Mouse (Mus musculus) forebrain, postnatal 0 days (tissue): ENCODE results near the gene Lefty2. TPM values are rescaled to one million over a fixed set of nuclear protein-coding genes. Genes with fewer than 3 reads are reported as not detected.

Experiments
- ATAC-seq: fragments of 200-750 bp; cut with Nextera tagmentation; 2 replicates; pipeline ENCODE4 v1.8.0; 2017; ENCODE audit warnings: mild to moderate bottlenecking, moderate library complexity
- DNase-seq: peaks from one replicate; pipeline ENCODE4 v3.0.0-alpha.2; 2015
- H3K27ac ChIP-seq: fragments of 300-500 bp; sonication (generic); 2 replicates; pipeline ENCODE4 v1.5.1; 2014; ENCODE audit warnings: low read depth, mild to moderate bottlenecking, antibody characterized with exemption, low read length, moderate library complexity, mixed read lengths
- H3K27me3 ChIP-seq: fragments of 300-500 bp; sonication (generic); 2 replicates; pipeline ENCODE4 v1.6.1; 2014; ENCODE audit warnings: mild to moderate bottlenecking, low read length, mixed read lengths; ENCODE audit not compliant: insufficient read depth
- H3K36me3 ChIP-seq: fragments of 300-500 bp; sonication (generic); 2 replicates; pipeline ENCODE4 v1.6.1; 2014; ENCODE audit warnings: mild to moderate bottlenecking, moderate library complexity; ENCODE audit not compliant: insufficient read depth
- H3K4me1 ChIP-seq: fragments of 300-500 bp; sonication (generic); 2 replicates; pipeline ENCODE4 v1.6.1; 2014; ENCODE audit warnings: antibody characterized with exemption; ENCODE audit not compliant: insufficient read depth
- H3K4me2 ChIP-seq: fragments of 300-500 bp; sonication (generic); 2 replicates; pipeline ENCODE4 v1.6.1; 2014; ENCODE audit warnings: low read depth, mild to moderate bottlenecking, moderate library complexity
- H3K4me3 ChIP-seq: fragments of 300-500 bp; sonication (generic); 2 replicates; pipeline ENCODE4 v1.5.1; 2014; ENCODE audit warnings: low read depth, low read length, mixed read lengths
- H3K9ac ChIP-seq: fragments of 300-500 bp; sonication (generic); 2 replicates; pipeline ENCODE4 v1.6.1; 2014; ENCODE audit warnings: mild to moderate bottlenecking
- H3K9me3 ChIP-seq: fragments of 300-500 bp; sonication (generic); 2 replicates; pipeline ENCODE4 v1.6.1; 2016; ENCODE audit warnings: low read length
- CTCF ChIP-seq: sonication (generic); IDR thresholded peaks from 2 replicates; pipeline ENCODE4 v1.5.1; 2016; ENCODE audit warnings: antibody characterized with exemption, control low read depth, low read depth
- WGBS: fragments of 180-500 bp; shearing (Covaris S2); extraction: QIAGEN DNeasy Blood & Tissue Kit; methylation state at CpG from one replicate; pipeline ENCODE4 v1.1.7; 2014; 5-methylcytosine and 5-hydroxymethylcytosine counted together
- polyA plus RNA-seq: library from polyadenylated mRNA; unstranded; fragments of >200 nt; fragmentation: Nextera tagmentation; extraction: Ambion mirVana; gene quantifications from 2 replicates; pipeline ENCODE4 v1.2.1, GENCODE M21; 2015
- total RNA-seq: library from RNA; depleted of rRNA; stranded (reverse); fragments of >200 nt; gene quantifications from 2 replicates; pipeline ENCODE4 v1.2.3, GENCODE M21; 2014

Gene Lefty2
- total and polyA plus RNA-seq, 2 experiments from 2014 or later = 17.3 to 21.1 TPM

GRCm38 (mm10) chr1:180860030-180860429 is 32.9 kb upstream of the Lefty2 start:
- WGBS = 91% methylated on average over 6 of the region's 6 CpGs
- no peaks in the 10 kb centered on the region for H3K27me3 ChIP-seq
- ATAC-seq (no peak), DNase-seq (no peak)
- no peak overlapping the region for H3K4me2 ChIP-seq
- no peak overlapping the region for H3K9ac ChIP-seq
- H3K9me3 ChIP-seq = no peaks in the 10 kb centered on the region
- no peak for TF ChIP-seq CTCF
- no peak overlapping the region for H3K4me3 ChIP-seq
- peaks cover 70% of the 10 kb centered on the region for H3K36me3 ChIP-seq
- no peaks in the 10 kb centered on the region for H3K4me1 ChIP-seq
- no peak overlapping the region for H3K27ac ChIP-seq

GRCm38 (mm10) chr1:180863606-180864005 is 29.3 kb upstream of the Lefty2 start:
- H3K4me1 ChIP-seq = no peaks in the 10 kb centered on the region
- DNase-seq (peak; percentile 66), ATAC-seq (peak; percentile 67; the same call in 1 of the 2 replicates)
- H3K4me2 ChIP-seq = no peak overlapping the region
- no peaks in the 10 kb centered on the region for H3K27me3 ChIP-seq
- H3K36me3 ChIP-seq = peaks cover 88% of the 10 kb centered on the region
- H3K9ac ChIP-seq = no peak overlapping the region
- no peak overlapping the region for H3K27ac ChIP-seq
- 14% methylated on average over 1 of the region's 1 CpGs for WGBS
- H3K9me3 ChIP-seq = no peaks in the 10 kb centered on the region
- TF ChIP-seq CTCF = peak; percentile 83
- H3K4me3 ChIP-seq = no peak overlapping the region

GRCm38 (mm10) chr1:180866001-180866400 is 26.9 kb upstream of the Lefty2 start:
- Histone ChIP-seq H3K36me3 (peaks cover 67% of the 10 kb centered on the region), H3K27me3 (no peaks in the 10 kb centered on the region), H3K4me1 (no peaks in the 10 kb centered on the region), H3K9ac (no peak overlapping the region), H3K27ac (no peak overlapping the region), H3K4me3 (no peak overlapping the region), H3K9me3 (no peaks in the 10 kb centered on the region), H3K4me2 (no peak overlapping the region)
- DNase-seq (no peak), ATAC-seq (no peak)
- TF ChIP-seq CTCF = no peak
- whole genome bisulfite sequencing = 83% methylated on average over 7 of the region's 7 CpGs

GRCm38 (mm10) chr1:180870122-180870650 is 22.7 kb upstream of the Lefty2 start:
- Histone ChIP-seq H3K9me3 (no peaks in the 10 kb centered on the region), H3K36me3 (peaks cover 35% of the 10 kb centered on the region), H3K27me3 (no peaks in the 10 kb centered on the region), H3K27ac (no peak overlapping the region), H3K9ac (no peak overlapping the region), H3K4me3 (no peak overlapping the region), H3K4me1 (no peaks in the 10 kb centered on the region), H3K4me2 (no peak overlapping the region)
- WGBS = 76% methylated on average over 13 of the region's 13 CpGs
- ATAC-seq = no peak
- no peak for DNase-seq
- TF ChIP-seq CTCF = no peak

- Histone ChIP-seq H3K9ac (no peak overlapping the region), H3K4me1 (no peaks in the 10 kb centered on the region), H3K27me3 (no peaks in the 10 kb centered on the region), H3K4me2 (no peak overlapping the region), H3K4me3 (no peak overlapping the region), H3K9me3 (0 out of 2 replicates have a peak, but pooled peaks cover 5% of the 10 kb centered on the region), H3K36me3 (no peaks in the 10 kb centered on the region), H3K27ac (no peak overlapping the region)
- DNase-seq (peak; percentile 38), ATAC-seq (peak; percentile 34; the same call in 1 of the 2 replicates)
- 16% methylated on average over 9 of the region's 9 CpGs for WGBS
- TF ChIP-seq CTCF = peak; percentile 64
Observed at GRCm38 (mm10) chr1:180873861-180874484, 18.9 kb upstream of the Lefty2 start.

- no peak for ATAC-seq
- no peak overlapping the region for H3K4me3 ChIP-seq
- H3K4me2 ChIP-seq = no peak overlapping the region
- WGBS = 90% methylated on average over 2 of the region's 2 CpGs
- no peaks in the 10 kb centered on the region for H3K4me1 ChIP-seq
- TF ChIP-seq CTCF = no peak
- no peaks in the 10 kb centered on the region for H3K36me3 ChIP-seq
- DNase-seq = no peak
- no peak overlapping the region for H3K27ac ChIP-seq
- H3K27me3 ChIP-seq = no peaks in the 10 kb centered on the region
- H3K9ac ChIP-seq = no peak overlapping the region
- H3K9me3 ChIP-seq = 0 out of 2 replicates have a peak, but pooled peaks cover 5% of the 10 kb centered on the region
Observed at GRCm38 (mm10) chr1:180874615-180875014, 18.3 kb upstream of the Lefty2 start.

- Histone ChIP-seq H3K4me3 (no peak overlapping the region), H3K27me3 (no peaks in the 10 kb centered on the region), H3K27ac (no peak overlapping the region), H3K4me2 (no peak overlapping the region), H3K9me3 (0 out of 2 replicates have a peak, but pooled peaks cover 5% of the 10 kb centered on the region), H3K9ac (no peak overlapping the region), H3K4me1 (no peaks in the 10 kb centered on the region), H3K36me3 (no peaks in the 10 kb centered on the region)
- no peak for TF ChIP-seq CTCF
- 92% methylated on average over 9 of the region's 9 CpGs for WGBS
- ATAC-seq (no peak), DNase-seq (no peak)
Observed at GRCm38 (mm10) chr1:180875126-180875525, 17.8 kb upstream of the Lefty2 start.
